Mouse (Mus musculus) forebrain, embryonic 14.5 days (tissue): ENCODE data around the gene Ltf. TPM values are rescaled to one million over a fixed set of nuclear protein-coding genes. Genes with fewer than 3 reads are reported as not detected.

ENCODE experiments used
- ATAC-seq: fragments of 200-750 bp; cut with Nextera tagmentation; 2 replicates; pipeline ENCODE4 v1.8.0; 2017; ENCODE audit warnings: mild to moderate bottlenecking, moderate library complexity
- DNase-seq: peaks from one replicate; pipeline ENCODE4 v3.0.0-alpha.2; 2015; ENCODE audit warnings: low spot score
- H3K27ac ChIP-seq: fragments of 300-500 bp; sonication (generic); 2 replicates; pipeline ENCODE4 v1.5.1; 2014; ENCODE audit warnings: low read depth, mild to moderate bottlenecking, control low read depth, low read length, moderate library complexity
- H3K27me3 ChIP-seq: fragments of 300-500 bp; sonication (generic); replicated peaks from 2 replicates; pipeline ENCODE4 v1.6.1; 2014; ENCODE audit warnings: low read length, control low read depth, mixed read lengths; ENCODE audit not compliant: control insufficient read depth, insufficient read depth
- H3K36me3 ChIP-seq: fragments of 300-500 bp; sonication (generic); 2 replicates; pipeline ENCODE4 v1.6.1; 2014; ENCODE audit warnings: low read length, control low read depth; ENCODE audit not compliant: control insufficient read depth, insufficient read depth
- H3K4me1 ChIP-seq: fragments of 300-500 bp; sonication (generic); 2 replicates; pipeline ENCODE4 v1.6.1; 2014; ENCODE audit warnings: antibody characterized with exemption, low read length, control low read depth; ENCODE audit not compliant: control insufficient read depth, insufficient read depth
- H3K4me2 ChIP-seq: fragments of 300-500 bp; sonication (generic); 2 replicates; pipeline ENCODE4 v1.6.1; 2014; ENCODE audit warnings: mild to moderate bottlenecking, control low read depth, low read length
- H3K4me3 ChIP-seq: fragments of 300-500 bp; sonication (generic); 2 replicates; pipeline ENCODE4 v1.5.1; 2014; ENCODE audit warnings: low read depth, low read length, control low read depth
- H3K9ac ChIP-seq: fragments of 300-500 bp; sonication (generic); 2 replicates; pipeline ENCODE4 v1.6.1; 2014; ENCODE audit warnings: mild to moderate bottlenecking, low read length, control low read depth, moderate library complexity
- H3K9me3 ChIP-seq: fragments of 300-500 bp; sonication (generic); replicated peaks from 2 replicates; pipeline ENCODE4 v1.6.1; 2016; ENCODE audit warnings: low read length, control low read depth, mixed read lengths; ENCODE audit not compliant: control insufficient read depth
- WGBS: fragments of 180-500 bp; shearing (Covaris S2); extraction: QIAGEN DNeasy Blood & Tissue Kit; methylation state at CpG from one replicate; pipeline ENCODE4 v1.1.7; 2014; 5-methylcytosine and 5-hydroxymethylcytosine counted together
- polyA plus RNA-seq: library from polyadenylated mRNA; unstranded; fragments of >200 nt; fragmentation: Nextera tagmentation; extraction: Ambion mirVana; gene quantifications from 2 replicates; pipeline ENCODE4 v1.2.1, GENCODE M21; 2014

The Ltf gene
- polyA plus RNA-seq, 1 experiment from 2014 or later, result 0.42 TPM

DNA sequence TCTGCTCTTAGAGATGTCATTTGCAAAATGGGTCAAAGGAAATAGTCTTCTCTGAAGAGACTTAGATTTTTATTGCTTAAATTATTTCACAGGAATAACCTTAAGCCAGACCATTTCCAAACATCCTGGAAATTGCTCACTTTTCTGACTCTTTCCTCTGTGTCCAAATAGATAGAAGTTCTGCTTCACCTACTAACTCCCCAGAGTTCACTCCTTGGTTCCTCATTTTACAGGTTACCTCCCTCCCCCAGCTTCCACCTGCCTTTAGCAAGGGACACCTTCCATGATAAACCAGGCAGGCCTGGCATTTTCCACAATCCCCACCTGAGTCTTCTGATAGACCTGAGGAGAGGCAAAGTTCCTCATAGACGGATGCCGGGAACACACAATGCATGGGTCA is 12.5 kb upstream of the Ltf start:
- Histone ChIP-seq H3K36me3 (no peaks in the 10 kb centered on the region), H3K4me2 (no peak overlapping the region), H3K27ac (no peak overlapping the region), H3K4me3 (no peak overlapping the region), H3K4me1 (no peaks in the 10 kb centered on the region), H3K9ac (no peak overlapping the region), H3K9me3 (no peaks in the 10 kb centered on the region), H3K27me3 (no peaks in the 10 kb centered on the region)
- ATAC-seq (no peak), DNase-seq (no peak)
- 93% methylated on average over 2 of the region's 2 CpGs for WGBS

DNA sequence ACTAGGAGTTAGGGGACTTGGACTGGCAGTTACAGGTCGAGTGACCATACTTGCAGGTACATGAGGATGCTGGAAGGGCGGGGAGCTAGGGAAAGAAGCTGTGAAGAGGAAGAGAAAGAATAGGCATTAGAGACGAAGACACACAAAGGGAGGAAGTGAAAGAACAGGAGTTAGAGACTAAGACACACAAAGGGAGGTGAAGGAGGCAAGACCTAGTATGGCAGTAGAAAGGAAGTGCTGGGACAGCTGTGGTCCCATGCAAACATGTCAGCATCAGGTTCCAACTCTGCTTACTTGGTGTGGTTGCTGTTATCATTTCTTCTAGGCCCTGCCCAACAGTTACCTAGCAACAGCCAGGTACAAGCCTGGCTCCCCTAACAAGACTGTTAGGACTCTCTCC is 9.3 kb upstream of the Ltf start:
- no peaks in the 10 kb centered on the region for H3K4me1 ChIP-seq
- no peak overlapping the region for H3K9ac ChIP-seq
- no peaks in the 10 kb centered on the region for H3K27me3 ChIP-seq
- H3K27ac ChIP-seq, result no peak overlapping the region
- DNase-seq (no peak), ATAC-seq (no peak)
- no peak overlapping the region for H3K4me2 ChIP-seq
- H3K9me3 ChIP-seq, result no peaks in the 10 kb centered on the region
- WGBS, result 72% methylated on average over 3 of the region's 3 CpGs
- no peaks in the 10 kb centered on the region for H3K36me3 ChIP-seq
- no peak overlapping the region for H3K4me3 ChIP-seq

DNA sequence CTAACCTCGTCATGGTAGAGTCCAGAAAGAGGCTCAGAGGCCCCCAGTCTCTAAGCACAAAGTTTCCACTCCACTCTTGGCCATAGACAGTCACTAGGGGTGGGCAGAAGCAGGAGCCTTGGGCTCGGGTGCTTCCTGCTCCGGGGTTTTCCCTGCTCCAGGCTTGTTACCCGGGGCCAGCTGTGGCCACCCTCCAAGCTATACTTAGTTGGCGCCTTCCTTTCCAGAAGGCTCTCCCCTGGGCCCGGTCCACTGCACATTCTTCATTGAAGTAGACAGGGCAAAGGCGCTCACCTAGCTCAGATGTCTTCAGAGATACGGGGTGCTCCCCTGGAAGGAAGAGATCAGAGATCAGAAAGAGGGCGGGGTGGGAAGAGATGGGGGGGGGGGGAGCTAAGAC is 7.5 kb upstream of the Ltf start:
- Histone ChIP-seq H3K4me1 (no peaks in the 10 kb centered on the region), H3K9ac (no peak overlapping the region), H3K36me3 (no peaks in the 10 kb centered on the region), H3K4me3 (no peak overlapping the region), H3K27ac (no peak overlapping the region), H3K4me2 (no peak overlapping the region), H3K9me3 (no peaks in the 10 kb centered on the region), H3K27me3 (no peaks in the 10 kb centered on the region)
- DNase-seq (no peak), ATAC-seq (no peak)
- 89% methylated on average over 9 of the region's 9 CpGs for WGBS

DNA sequence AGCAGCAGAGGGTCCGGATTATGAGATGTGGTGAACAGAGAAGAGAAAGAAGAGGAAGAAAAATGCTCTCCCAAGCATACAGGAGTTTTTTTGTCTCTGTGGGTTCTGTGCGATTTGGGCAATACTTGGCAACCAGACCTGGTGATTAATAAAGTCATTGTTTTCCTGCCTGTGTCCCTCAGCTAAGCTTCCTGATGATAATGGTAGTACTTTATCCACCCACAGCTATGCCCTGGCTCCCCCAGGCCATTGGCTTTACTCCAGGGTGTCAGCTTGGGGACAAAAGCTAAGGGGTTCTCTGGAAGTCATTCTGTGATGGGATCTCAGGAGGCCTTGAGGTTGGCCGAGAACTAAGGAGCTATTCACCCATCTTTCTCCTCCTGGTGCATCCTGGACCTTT is 7.0 kb upstream of the Ltf start:
- Histone ChIP-seq H3K27ac (no peak overlapping the region), H3K4me2 (no peak overlapping the region), H3K9ac (no peak overlapping the region), H3K36me3 (no peaks in the 10 kb centered on the region), H3K9me3 (no peaks in the 10 kb centered on the region), H3K4me1 (no peaks in the 10 kb centered on the region), H3K27me3 (no peaks in the 10 kb centered on the region), H3K4me3 (no peak overlapping the region)
- WGBS, result 69% methylated on average over 3 of the region's 3 CpGs
- ATAC-seq (no peak), DNase-seq (no peak)

DNA sequence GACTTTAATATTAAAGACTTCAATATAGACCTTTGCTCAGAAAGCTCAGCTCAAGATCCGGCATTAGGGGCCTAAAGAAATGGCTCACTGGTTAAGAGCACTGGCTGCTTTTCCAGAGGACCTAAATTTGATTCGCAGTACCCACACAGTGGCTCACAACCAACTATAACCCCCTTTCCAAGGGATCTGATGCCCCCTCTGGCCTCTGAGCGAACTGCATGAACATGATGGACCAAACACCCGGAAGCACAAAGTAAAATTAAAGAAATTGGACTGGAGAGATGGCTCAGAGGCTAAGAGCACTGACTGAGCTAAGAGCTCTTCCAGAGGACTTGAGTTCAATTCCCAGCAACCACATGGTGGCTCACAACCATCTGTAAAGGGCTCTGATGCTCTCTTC is 3.4 kb upstream of the Ltf start:
- no peaks in the 10 kb centered on the region for H3K36me3 ChIP-seq
- no peaks in the 10 kb centered on the region for H3K9me3 ChIP-seq
- no peaks in the 10 kb centered on the region for H3K27me3 ChIP-seq
- no peak overlapping the region for H3K4me2 ChIP-seq
- H3K9ac ChIP-seq, result no peak overlapping the region
- H3K27ac ChIP-seq, result no peak overlapping the region
- no peak overlapping the region for H3K4me3 ChIP-seq
- DNase-seq, result no peak
- no peaks in the 10 kb centered on the region for H3K4me1 ChIP-seq
- WGBS, result 80% methylated on average over 4 of the region's 4 CpGs
- no peak for ATAC-seq

DNA sequence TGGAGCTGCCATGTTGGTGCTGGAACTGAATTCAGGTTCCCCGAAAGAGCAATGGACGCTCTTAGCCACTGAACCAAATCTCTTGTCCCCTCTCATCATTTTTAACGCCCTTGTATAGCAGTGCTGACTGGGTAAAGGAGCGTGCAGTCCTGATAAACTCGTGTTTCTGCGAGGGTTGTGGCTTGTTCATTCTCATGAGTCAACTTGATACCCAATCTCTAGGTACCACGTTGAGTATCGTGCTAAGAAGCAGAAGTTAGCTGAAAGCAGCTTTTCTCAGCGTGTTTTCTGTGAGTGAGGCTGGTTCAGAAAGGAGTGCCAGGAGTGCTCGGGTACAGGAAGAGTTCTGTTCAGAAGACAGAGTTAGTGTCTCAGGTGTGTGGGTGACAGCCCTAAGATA is 7.7 kb downstream of the Ltf start:
- H3K4me3 ChIP-seq, result no peak overlapping the region
- ATAC-seq (no peak), DNase-seq (no peak)
- WGBS, result 89% methylated on average over 10 of the region's 10 CpGs
- no peaks in the 10 kb centered on the region for H3K4me1 ChIP-seq
- H3K27me3 ChIP-seq, result no peaks in the 10 kb centered on the region
- no peak overlapping the region for H3K27ac ChIP-seq
- no peak overlapping the region for H3K9ac ChIP-seq
- no peak overlapping the region for H3K4me2 ChIP-seq
- no peaks in the 10 kb centered on the region for H3K36me3 ChIP-seq
- no peaks in the 10 kb centered on the region for H3K9me3 ChIP-seq

DNA sequence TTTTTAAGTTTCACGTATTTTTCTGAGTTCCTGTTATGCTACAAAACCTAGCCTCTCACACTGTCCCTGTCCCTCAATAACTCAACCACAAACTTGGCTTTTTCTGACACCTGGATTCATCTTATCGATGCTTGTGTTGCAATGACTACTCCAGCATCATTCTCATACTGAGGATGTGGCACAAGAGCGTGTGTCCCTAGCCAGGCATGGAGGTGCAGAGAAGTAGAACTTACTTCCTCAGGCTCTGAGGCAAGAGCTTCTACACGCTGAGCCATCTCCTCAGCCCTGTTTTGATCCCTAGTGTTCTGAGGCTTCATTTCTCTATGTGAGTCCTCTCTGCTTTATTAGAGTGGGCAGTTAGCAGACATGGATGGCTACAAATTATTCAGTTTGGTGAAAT is 14.6 kb downstream of the Ltf start:
- no peaks in the 10 kb centered on the region for H3K9me3 ChIP-seq
- H3K9ac ChIP-seq, result no peak overlapping the region
- no peak overlapping the region for H3K4me2 ChIP-seq
- ATAC-seq (no peak), DNase-seq (no peak)
- 89% methylated on average over 4 of the region's 4 CpGs for WGBS
- H3K27ac ChIP-seq, result no peak overlapping the region
- no peak overlapping the region for H3K4me3 ChIP-seq
- H3K36me3 ChIP-seq, result no peaks in the 10 kb centered on the region
- H3K4me1 ChIP-seq, result no peaks in the 10 kb centered on the region
- H3K27me3 ChIP-seq, result no peaks in the 10 kb centered on the region

DNA sequence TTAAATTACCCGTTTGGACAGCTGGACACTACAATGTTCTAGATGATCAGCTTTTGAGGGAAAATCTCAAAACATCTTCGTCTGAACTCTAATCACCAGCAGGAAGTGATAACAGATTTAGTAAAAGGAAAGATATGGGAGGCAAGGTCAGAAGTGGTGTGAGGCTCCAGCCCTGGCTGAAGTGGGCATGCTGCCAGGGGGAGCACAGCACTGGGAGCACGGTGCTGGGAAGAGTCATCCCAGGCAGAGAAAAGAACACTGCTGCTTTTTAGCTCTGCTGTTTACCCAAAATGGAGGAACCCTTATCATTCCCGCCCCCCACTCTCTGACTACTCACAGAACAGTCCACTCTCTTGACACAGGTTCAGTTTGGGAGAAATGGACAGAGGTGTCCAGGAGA is 20.9 kb downstream of the Ltf start:
- ATAC-seq (no peak), DNase-seq (no peak)
- Histone ChIP-seq H3K27me3 (no peaks in the 10 kb centered on the region), H3K4me3 (no peak overlapping the region), H3K36me3 (no peaks in the 10 kb centered on the region), H3K9ac (no peak overlapping the region), H3K4me1 (no peaks in the 10 kb centered on the region), H3K27ac (no peak overlapping the region), H3K9me3 (no peaks in the 10 kb centered on the region), H3K4me2 (no peak overlapping the region)
- WGBS, result 85% methylated on average over 4 of the region's 4 CpGs

DNA sequence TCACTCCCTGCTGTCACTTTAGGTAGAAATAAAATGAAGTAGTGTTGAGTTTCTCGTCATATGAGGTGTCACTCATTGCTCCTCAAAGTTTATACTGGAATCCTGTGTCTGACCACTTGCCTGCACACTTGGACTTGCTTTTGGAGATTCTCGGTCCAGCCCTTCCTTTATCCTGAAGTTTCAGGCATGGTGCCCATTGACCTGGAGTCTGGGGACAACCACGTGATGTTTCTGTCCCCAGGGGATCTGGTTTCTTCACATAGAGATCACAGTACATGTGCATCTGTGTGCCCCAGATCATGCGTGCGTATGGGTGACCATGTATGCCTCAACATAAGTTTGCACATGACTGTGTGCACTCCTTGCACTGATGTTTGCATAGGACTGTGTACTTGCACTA is 23.2 kb downstream of the Ltf start:
- H3K9ac ChIP-seq, result no peak overlapping the region
- no peaks in the 10 kb centered on the region for H3K9me3 ChIP-seq
- no peaks in the 10 kb centered on the region for H3K4me1 ChIP-seq
- no peak overlapping the region for H3K4me2 ChIP-seq
- ATAC-seq, result no peak
- no peak overlapping the region for H3K27ac ChIP-seq
- H3K36me3 ChIP-seq, result no peaks in the 10 kb centered on the region
- 88% methylated on average over 5 of the region's 5 CpGs for WGBS
- no peak for DNase-seq
- H3K27me3 ChIP-seq, result no peaks in the 10 kb centered on the region
- no peak overlapping the region for H3K4me3 ChIP-seq

DNA sequence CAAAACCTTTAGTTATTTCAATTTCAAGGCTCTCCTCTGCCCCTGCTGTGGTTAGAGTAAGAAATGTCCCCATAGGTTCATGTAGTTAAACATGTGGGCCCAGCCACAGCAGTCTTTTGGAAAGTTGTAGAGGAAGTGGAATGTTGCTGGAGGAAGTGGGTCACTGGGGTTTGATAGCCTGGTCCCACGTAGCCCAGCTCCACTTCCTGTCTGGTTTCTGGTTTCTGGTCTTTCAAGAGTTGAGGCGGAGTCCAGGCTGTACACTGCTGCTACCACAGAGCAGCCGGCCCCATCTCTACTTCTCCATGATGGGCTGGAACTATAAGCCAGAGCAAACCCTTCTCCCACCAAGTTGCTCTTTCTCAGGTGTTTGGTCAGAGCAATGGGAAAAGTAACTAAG is 27.2 kb downstream of the Ltf start:
- 86% methylated on average over 3 of the region's 3 CpGs for WGBS
- Histone ChIP-seq H3K9me3 (no peaks in the 10 kb centered on the region), H3K4me1 (no peaks in the 10 kb centered on the region), H3K4me2 (no peak overlapping the region), H3K27ac (no peak overlapping the region), H3K27me3 (no peaks in the 10 kb centered on the region), H3K4me3 (no peak overlapping the region), H3K9ac (no peak overlapping the region), H3K36me3 (no peaks in the 10 kb centered on the region)
- ATAC-seq, result no peak
- no peak for DNase-seq
